ENCODE assay signal across 8 mouse cellular contexts in genomic region chr2:181220361-181220760, GRCm38 (mm10). TPM values are rescaled to one million over a fixed set of nuclear protein-coding genes. Genes with fewer than 3 reads are reported as not detected.
A peak's percentile ranks its signal among the peaks of the same experiment; 100 is the strongest.
DNase-seq lines count a peak whose midpoint lies in the region; ATAC-seq and TF ChIP-seq lines count a peak whose summit lies in the region.

No protein-coding gene starts in this region.

- H3K4me1 ChIP-seq in small intestine, adult 2 months (ENCODE audit: control insufficient read depth, insufficient read depth, insufficient read length, low read length): peaks cover 9% of the 10 kb centered on the region; the same call in 1 of the 2 replicates

- no peak overlapping the region for H3K27ac ChIP-seq in small intestine, adult 2 months (ENCODE audit: insufficient read depth, low read depth, low read length)

- H3K27me3 ChIP-seq in small intestine, adult 2 months (ENCODE audit: control insufficient read depth, insufficient read depth, low read length): no peaks in the 10 kb centered on the region

- 21% methylated on average over 2 of the region's 2 CpGs for WGBS in small intestine, adult 2 months

- peak; percentile 33 for DNase-seq in adrenal gland, postnatal 10 days
- no peak for DNase-seq in adrenal gland, adult 8-10 months
- peak; percentile 32 for DNase-seq in right cerebral cortex, postnatal 4 days
- no peak for DNase-seq in right cerebral cortex, postnatal 36 days (ENCODE audit: low spot score in 2 of 2)
- peak; percentile 53 for DNase-seq in kidney, postnatal 10 days
- no peak for DNase-seq in left cerebral cortex, postnatal 25 days (ENCODE audit: low spot score in 2 of 2)

- no peak for TF ChIP-seq CTCF in small intestine, adult 2 months (IDR thresholded peaks at IDR 0.05; ENCODE audit: extremely low read depth, insufficient read length, insufficient replicate concordance, low read depth, low read length)

- intact Hi-C loops in left cerebral cortex, postnatal 25 days (cut with DNase I): no loop called here

- TF ChIP-seq POLR2A in small intestine, adult 2 months (IDR thresholded peaks at IDR 0.05; ENCODE audit: low read depth, low read length): no peak

- ATAC-seq in granulocyte monocyte progenitor cell, adult 5-6 weeks (replicated peaks; ENCODE audit: poor library complexity, severe bottlenecking): no peak

- H3K36me3 ChIP-seq in small intestine, adult 2 months (ENCODE audit: control insufficient read depth, insufficient read depth, low read length): no peaks in the 10 kb centered on the region

- H3K4me3 ChIP-seq in small intestine, adult 2 months (ENCODE audit: low read depth, low read length): peak overlapping the region; percentile 48

RNA-seq across cellular contexts. Expression of gene Fndc11, which starts 0.5 kb away (rescaled TPM):
- under 1 TPM in 1 of 2 experiments, not detected in 1; 0.30 TPM for total RNA-seq in adrenal gland, postnatal 10 days (2021)
- under 1 TPM in 3 of 4 experiments, not detected in 1; 0.49 to 0.83 (median 0.58) TPM for total RNA-seq in adrenal gland, adult 8-10 months (2022)
- polyA plus RNA-seq in small intestine, adult 2 months (2012; rRNA removed): 0.53 and 0.56 TPM in 2 replicates
- under 1 TPM in 1 of 2 experiments, not detected in 1; 0.30 TPM for total RNA-seq in left cerebral cortex, postnatal 25 days (2021)
- not detected in 2 replicates for total RNA-seq in granulocyte monocyte progenitor cell, adult 5-6 weeks (2014; fragmentation: Nextera tagmentation)
- not detected in 2 replicates for total RNA-seq in granulocyte monocyte progenitor cell, adult 5-6 weeks (2017)

RNA-seq across cellular contexts. Expression of gene Srms, which starts 7.4 kb away (rescaled TPM):
- under 1 TPM; 0.30 to 0.36 TPM for total RNA-seq in adrenal gland, postnatal 10 days (2021)
- total RNA-seq in adrenal gland, adult 8-10 months (2022): 1 to 10 TPM in 1 of 4 experiments, under 1 TPM in 3; 0.42 to 1.0 (median 0.67) TPM
- polyA plus RNA-seq in small intestine, adult 2 months (2012; rRNA removed): 0.56 and 0.93 TPM in 2 replicates
- total RNA-seq in left cerebral cortex, postnatal 25 days (2021): under 1 TPM in 1 of 2 experiments, not detected in 1; 0.21 TPM
- total RNA-seq in granulocyte monocyte progenitor cell, adult 5-6 weeks (2014; fragmentation: Nextera tagmentation): not detected in 2 replicates
- total RNA-seq in granulocyte monocyte progenitor cell, adult 5-6 weeks (2017): not detected in 2 replicates

RNA-seq across cellular contexts. Expression of gene Ptk6, which starts 17.8 kb away (rescaled TPM):
- under 1 TPM; 0.06 to 0.12 TPM for total RNA-seq in adrenal gland, postnatal 10 days (2021)
- under 1 TPM in 3 of 4 experiments, not detected in 1; 0.10 to 0.40 (median 0.13) TPM for total RNA-seq in adrenal gland, adult 8-10 months (2022)
- polyA plus RNA-seq in small intestine, adult 2 months (2012; rRNA removed): 6.2 and 9.5 TPM in 2 replicates
- under 1 TPM in 1 of 2 experiments, not detected in 1; 0.09 TPM for total RNA-seq in left cerebral cortex, postnatal 25 days (2021)
- not detected in 2 replicates for total RNA-seq in granulocyte monocyte progenitor cell, adult 5-6 weeks (2014; fragmentation: Nextera tagmentation)
- not detected in 2 replicates for total RNA-seq in granulocyte monocyte progenitor cell, adult 5-6 weeks (2017)

RNA-seq across cellular contexts. Expression of gene Helz2, which starts 21.5 kb away (rescaled TPM):
- 10 to 100 TPM; 14.8 to 16.3 TPM for total RNA-seq in adrenal gland, postnatal 10 days (2021)
- total RNA-seq in adrenal gland, adult 8-10 months (2022): 10 to 100 TPM; 18.8 to 32.4 (median 24.6) TPM
- 36.1 and 67.3 TPM in 2 replicates for polyA plus RNA-seq in small intestine, adult 2 months (2012; rRNA removed)
- 1 to 10 TPM; 2.2 to 2.5 TPM for total RNA-seq in left cerebral cortex, postnatal 25 days (2021)
- total RNA-seq in granulocyte monocyte progenitor cell, adult 5-6 weeks (2014; fragmentation: Nextera tagmentation): 5.6 and 6.1 TPM in 2 replicates
- total RNA-seq in granulocyte monocyte progenitor cell, adult 5-6 weeks (2017): 3.0 and 6.0 TPM in 2 replicates

RNA-seq across cellular contexts. Expression of gene Ppdpf, which starts 33.3 kb away (rescaled TPM):
- total RNA-seq in adrenal gland, postnatal 10 days (2021): 10 to 100 TPM; 88.6 to 92.3 TPM
- total RNA-seq in adrenal gland, adult 8-10 months (2022): 10 to 100 TPM; 66.8 to 74.0 (median 69.9) TPM
- polyA plus RNA-seq in small intestine, adult 2 months (2012; rRNA removed): 98.4 and 174 TPM in 2 replicates
- 10 to 100 TPM; 95.9 to 97.3 TPM for total RNA-seq in left cerebral cortex, postnatal 25 days (2021)
- 82.3 and 90.4 TPM in 2 replicates for total RNA-seq in granulocyte monocyte progenitor cell, adult 5-6 weeks (2014; fragmentation: Nextera tagmentation)
- total RNA-seq in granulocyte monocyte progenitor cell, adult 5-6 weeks (2017): 70.3 and 77.7 TPM in 2 replicates

Comparison
In these comparisons a context has a peak if more than half of its experiments do, and no peak if none do; other contexts are left out.
1. DNase-seq: peak in adrenal gland, postnatal 10 days (single experiment), right cerebral cortex, postnatal 4 days (single experiment) and kidney, postnatal 10 days (single experiment); none in adrenal gland, adult 8-10 months (single experiment), right cerebral cortex, postnatal 36 days (0 of 2) and left cerebral cortex, postnatal 25 days (0 of 2).